Mouse (Mus musculus): ENCODE results near the gene Gm42517.

- TF ChIP-seq CTCF (IDR thresholded peaks at IDR 0.05; ENCODE audit: borderline replicate concordance, insufficient read depth, low read length) (no peak), POLR2A (IDR thresholded peaks at IDR 0.05; ENCODE audit: low read depth, low read length) (no peak)
Measured at GRCm38 (mm10) chr5:108360211-108360610, 7.5 kb downstream of the Gm42517 start.
